Mouse (Mus musculus) erythroblast, embryonic 14.5 days (primary cell): ENCODE measurements around the gene Cfap99. TPM values are rescaled to one million over a fixed set of nuclear protein-coding genes. Genes with fewer than 3 reads are reported as not detected.

Experiments
- H3K27me3 ChIP-seq: 2 replicates; pipeline ENCODE4 v1.6.1; 2012; ENCODE audit warnings: inconsistent platforms; ENCODE audit not compliant: control insufficient read depth
- H3K36me3 ChIP-seq: 2 replicates; pipeline ENCODE4 v1.6.1; 2012; ENCODE audit warnings: mild to moderate bottlenecking, inconsistent platforms; ENCODE audit not compliant: control insufficient read depth
- H3K4me1 ChIP-seq: 2 replicates; pipeline ENCODE4 v1.6.1; 2012; ENCODE audit warnings: inconsistent platforms; ENCODE audit not compliant: control insufficient read depth
- H3K4me3 ChIP-seq: replicated peaks from 2 replicates; pipeline ENCODE3; 2012; ENCODE audit warnings: moderate library complexity, mild to moderate bottlenecking, inconsistent platforms
- H3K9me3 ChIP-seq: 2 replicates; pipeline ENCODE4 v1.6.1; 2012; ENCODE audit warnings: low read length, inconsistent platforms, mixed read lengths; ENCODE audit not compliant: control insufficient read depth
- GATA1 ChIP-seq: IDR thresholded peaks from 2 replicates; pipeline ENCODE4 v1.6.1; 2012; ENCODE audit warnings: low read length, inconsistent platforms, mixed read lengths
- TAL1 ChIP-seq: IDR thresholded peaks from 3 replicates; pipeline ENCODE4 v1.6.1; 2012; ENCODE audit warnings: low read length, inconsistent platforms, mixed read lengths
- polyA plus RNA-seq: library from polyadenylated mRNA; stranded (reverse); fragments of >175 nt; gene quantifications from 2 replicates; pipeline ENCODE4 v1.2.3, GENCODE M21; 2012

Cfap99 gene
- polyA plus RNA-seq, 1 experiment = not detected

GRCm38 (mm10) chr5:34309016-34309415, 20.6 kb downstream of the Cfap99 start:
- no peak for TF ChIP-seq TAL1
- TF ChIP-seq GATA1 = no peak
- no peaks in the 10 kb centered on the region for H3K4me1 ChIP-seq
- peaks cover 3% of the 10 kb centered on the region for H3K27me3 ChIP-seq
- no peaks in the 10 kb centered on the region for H3K36me3 ChIP-seq
- H3K4me3 ChIP-seq = no peak overlapping the region
- no peaks in the 10 kb centered on the region for H3K9me3 ChIP-seq

- Histone ChIP-seq H3K27me3 (no peaks in the 10 kb centered on the region), H3K4me1 (no peaks in the 10 kb centered on the region), H3K36me3 (no peaks in the 10 kb centered on the region), H3K4me3 (no peak overlapping the region), H3K9me3 (no peaks in the 10 kb centered on the region)
- TF ChIP-seq GATA1 = no peak
- no peak for TF ChIP-seq TAL1
Observed at GRCm38 (mm10) chr5:34319491-34320034, 31.2 kb downstream of the Cfap99 start.

- TF ChIP-seq TAL1 (no peak), GATA1 (no peak)
- no peaks in the 10 kb centered on the region for H3K9me3 ChIP-seq
- no peak overlapping the region for H3K4me3 ChIP-seq
- no peaks in the 10 kb centered on the region for H3K4me1 ChIP-seq
- H3K27me3 ChIP-seq = peaks cover 4% of the 10 kb centered on the region
- no peaks in the 10 kb centered on the region for H3K36me3 ChIP-seq
Observed at GRCm38 (mm10) chr5:34321236-34321635, 32.8 kb downstream of the Cfap99 start.

GRCm38 (mm10) chr5:34325286-34325685, 36.9 kb downstream of the Cfap99 start:
- Histone ChIP-seq H3K4me3 (no peak overlapping the region), H3K9me3 (peaks cover 3% of the 10 kb centered on the region), H3K36me3 (no peaks in the 10 kb centered on the region), H3K4me1 (peaks cover 5% of the 10 kb centered on the region), H3K27me3 (peaks cover 22% of the 10 kb centered on the region)
- no peak for TF ChIP-seq GATA1
- no peak for TF ChIP-seq TAL1

- Histone ChIP-seq H3K36me3 (no peaks in the 10 kb centered on the region; the same call in 1 of the 2 replicates), H3K9me3 (peaks cover 7% of the 10 kb centered on the region), H3K4me3 (no peak overlapping the region), H3K27me3 (peaks cover 22% of the 10 kb centered on the region), H3K4me1 (peaks cover 5% of the 10 kb centered on the region)
- no peak for TF ChIP-seq TAL1
- no peak for TF ChIP-seq GATA1
Observed at GRCm38 (mm10) chr5:34326249-34326691, 37.9 kb downstream of the Cfap99 start.

GRCm38 (mm10) chr5:34326875-34327576, 38.6 kb downstream of the Cfap99 start:
- Histone ChIP-seq H3K9me3 (peaks cover 7% of the 10 kb centered on the region), H3K36me3 (no peaks in the 10 kb centered on the region; the same call in 1 of the 2 replicates), H3K27me3 (peaks cover 22% of the 10 kb centered on the region), H3K4me3 (peak overlapping the region; percentile 36), H3K4me1 (peaks cover 5% of the 10 kb centered on the region)
- TF ChIP-seq TAL1 (no peak), GATA1 (no peak)

GRCm38 (mm10) chr5:34330136-34330535, 41.7 kb downstream of the Cfap99 start:
- TF ChIP-seq GATA1 = no peak
- no peak for TF ChIP-seq TAL1
- peaks cover 7% of the 10 kb centered on the region for H3K9me3 ChIP-seq

GRCm38 (mm10) chr5:34334081-34334480, 45.7 kb downstream of the Cfap99 start:
- Histone ChIP-seq H3K27me3 (no peaks in the 10 kb centered on the region), H3K4me1 (peaks cover 28% of the 10 kb centered on the region), H3K36me3 (peaks cover 10% of the 10 kb centered on the region), H3K4me3 (no peak overlapping the region), H3K9me3 (peaks cover 7% of the 10 kb centered on the region)
- no peak for TF ChIP-seq TAL1
- no peak for TF ChIP-seq GATA1

More at GRCm38 (mm10) chr5:34330136-34330535, 41.7 kb downstream of the Cfap99 start:
- H3K4me1 ChIP-seq = peaks cover 9% of the 10 kb centered on the region
- H3K27me3 ChIP-seq = peaks cover 19% of the 10 kb centered on the region
- no peak overlapping the region for H3K4me3 ChIP-seq
- no peaks in the 10 kb centered on the region; the same call in 1 of the 2 replicates for H3K36me3 ChIP-seq

- Histone ChIP-seq H3K9me3 (peaks cover under 1% of the 10 kb centered on the region; the same call in 1 of the 2 replicates), H3K27me3 (no peaks in the 10 kb centered on the region), H3K4me1 (peaks cover 37% of the 10 kb centered on the region), H3K36me3 (peaks cover 25% of the 10 kb centered on the region), H3K4me3 (peak overlapping the region; percentile 73)
- no peak for TF ChIP-seq GATA1
- no peak for TF ChIP-seq TAL1
Observed at GRCm38 (mm10) chr5:34335539-34336096, 47.2 kb downstream of the Cfap99 start.
